Mouse (Mus musculus) heart, postnatal 0 days (tissue): Measurements from ENCODE around the gene Syn3.

ENCODE experiments used
- CTCF ChIP-seq: IDR thresholded peaks from 2 replicates; pipeline ENCODE4 v1.5.1; 2016; ENCODE audit warnings: antibody characterized with exemption, control low read depth, low read depth
- EP300 ChIP-seq: IDR thresholded peaks from 2 replicates; pipeline ENCODE4 v1.6.1; 2016; ENCODE audit warnings: antibody characterized with exemption, low read depth

- TF ChIP-seq CTCF, result no peak
- TF ChIP-seq EP300, result no peak
Observed at GRCm38 (mm10) chr10:86319526-86319925, 179.2 kb downstream of the Syn3 start.
